In the genomic region with DNA sequence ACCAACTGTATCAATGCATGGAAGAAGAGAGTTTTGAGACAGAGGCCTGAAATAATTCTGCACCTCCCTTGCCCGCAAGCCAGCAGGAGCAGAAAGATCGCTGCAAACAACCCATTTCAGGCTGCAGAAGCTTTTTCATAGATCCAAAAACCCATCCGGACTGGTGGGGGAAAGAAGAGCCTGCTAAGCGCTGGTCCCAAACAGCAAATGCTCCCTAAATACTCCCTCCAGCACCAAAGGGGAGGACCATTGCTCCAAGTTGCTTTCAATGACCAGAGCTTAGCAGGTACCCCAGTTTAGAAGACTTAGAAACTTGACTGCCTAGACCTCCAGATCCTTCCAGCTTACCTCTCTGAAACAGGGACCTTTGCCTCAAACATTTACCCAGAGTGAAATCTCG, we compare ENCODE assay signal across 27 mouse cellular contexts. TPM values are rescaled to one million over a fixed set of nuclear protein-coding genes. Genes with fewer than 3 reads are reported as not detected.
DNase-seq lines count a peak whose midpoint lies in the region; ATAC-seq lines count a peak whose summit lies in the region.
"Had no signal": no experiment of that assay in that cellular context is flagged by ENCODE, and none has a peak within 500 bp of the region (broad histone marks: within the 10 kb centered on the region; RNA-seq: fewer than 3 reads in every experiment).

No protein-coding gene starts in this region.

- no peak overlapping the region for H3K27ac ChIP-seq in hindbrain, embryonic 11.5 days (ENCODE audit: low read depth, low read length)
- H3K27ac ChIP-seq in hindbrain, embryonic 13.5 days: no peak overlapping the region
- no peak overlapping the region for H3K27ac ChIP-seq in neural tube, embryonic 15.5 days (replicated peaks)
- H3K27ac ChIP-seq: embryonic facial prominence, embryonic 12.5 days; embryonic facial prominence, embryonic 15.5 days; gastrocnemius, adult 2 months; heart, adult 2 months; heart, embryonic 10.5 days; heart, embryonic 13.5 days; hindbrain, embryonic 12.5 days; intestine, embryonic 15.5 days had no signal

- H3K4me3 ChIP-seq in hindbrain, embryonic 11.5 days (ENCODE audit: low read depth, low read length): no peak overlapping the region
- no peak overlapping the region for H3K4me3 ChIP-seq in hindbrain, embryonic 13.5 days
- H3K4me3 ChIP-seq in neural tube, embryonic 15.5 days (replicated peaks): no peak overlapping the region
- H3K4me3 ChIP-seq: embryonic facial prominence, embryonic 12.5 days; embryonic facial prominence, embryonic 15.5 days; gastrocnemius, adult 2 months; heart, adult 2 months; heart, embryonic 10.5 days; heart, embryonic 13.5 days; hindbrain, embryonic 12.5 days; intestine, embryonic 15.5 days had no signal

- no peak for ATAC-seq in hindbrain, embryonic 11.5 days (ENCODE audit: low FRiP score)
- no peak for ATAC-seq in hindbrain, embryonic 13.5 days (ENCODE audit: low FRiP score)
- no peak for ATAC-seq in neural tube, embryonic 15.5 days (ENCODE audit: low FRiP score)
- ATAC-seq: activated CD4-positive, CD25-positive, alpha-beta regulatory T cell, adult 4 months; forebrain, embryonic 14.5 days; forebrain, postnatal 0 days; hindbrain, embryonic 16.5 days; intestine, embryonic 15.5 days had no signal

- no peaks in the 10 kb centered on the region for H3K36me3 ChIP-seq in hindbrain, embryonic 11.5 days (ENCODE audit: control insufficient read depth, insufficient read depth, low read length)
- H3K36me3 ChIP-seq in hindbrain, embryonic 13.5 days: no peaks in the 10 kb centered on the region
- H3K36me3 ChIP-seq in neural tube, embryonic 15.5 days: no peaks in the 10 kb centered on the region
- H3K36me3 ChIP-seq: embryonic facial prominence, embryonic 12.5 days; embryonic facial prominence, embryonic 15.5 days; heart, embryonic 10.5 days; heart, embryonic 13.5 days; hindbrain, embryonic 12.5 days; intestine, embryonic 15.5 days had no signal

- peaks cover 70% of the 10 kb centered on the region for H3K27me3 ChIP-seq in hindbrain, embryonic 11.5 days (ENCODE audit: control insufficient read depth, insufficient read depth, low read length)
- H3K27me3 ChIP-seq in hindbrain, embryonic 13.5 days: peaks cover 94% of the 10 kb centered on the region
- peaks cover 87% of the 10 kb centered on the region for H3K27me3 ChIP-seq in neural tube, embryonic 15.5 days (replicated peaks)

- no peaks in the 10 kb centered on the region; the same call in none of the 2 replicates for H3K4me1 ChIP-seq in hindbrain, embryonic 11.5 days (replicated peaks; ENCODE audit: control insufficient read depth, insufficient read depth, low read length)
- peaks cover 27% of the 10 kb centered on the region for H3K4me1 ChIP-seq in hindbrain, embryonic 13.5 days (replicated peaks)
- H3K4me1 ChIP-seq in neural tube, embryonic 15.5 days: peaks cover 30% of the 10 kb centered on the region

- peak; percentile 10 for DNase-seq in embryo, embryonic 10 days (ENCODE audit: low spot score)
- no peak for DNase-seq in embryo, embryonic 11 days
- DNase-seq in hindbrain, embryonic 11.5 days (ENCODE audit: low spot score): peak; percentile 37
- DNase-seq in neural tube, embryonic 10.5 days (ENCODE audit: extremely low spot score, low spot score): peak; percentile 42
- DNase-seq: adrenal gland, adult 8-10 months; adrenal gland, postnatal 25 days; cerebellum, adult 11-12 months; cerebellum, adult 8-10 months; cerebellum, postnatal 10 days; cerebellum, postnatal 36 days; forebrain, postnatal 0 days; gastrocnemius, adult 2 months; gastrocnemius, postnatal 14 days; heart, adult 2 months; heart, postnatal 14 days; heart, postnatal 4 days had no signal

- 3% methylated on average over 5 of the region's 5 CpGs for WGBS in hindbrain, embryonic 11.5 days
- 13% methylated on average over 5 of the region's 5 CpGs for WGBS in hindbrain, embryonic 13.5 days
- WGBS in neural tube, embryonic 15.5 days: 27% methylated on average over 5 of the region's 5 CpGs

- H3K9me3 ChIP-seq in hindbrain, embryonic 11.5 days (ENCODE audit: control insufficient read depth, low read length): no peaks in the 10 kb centered on the region
- H3K9me3 ChIP-seq in hindbrain, embryonic 13.5 days: no peaks in the 10 kb centered on the region
- H3K9me3 ChIP-seq in neural tube, embryonic 15.5 days (replicated peaks): no peaks in the 10 kb centered on the region
- H3K9me3 ChIP-seq: embryonic facial prominence, embryonic 12.5 days; embryonic facial prominence, embryonic 15.5 days; heart, embryonic 10.5 days; heart, embryonic 13.5 days; hindbrain, embryonic 12.5 days; intestine, embryonic 15.5 days had no signal

- no peak overlapping the region for H3K9ac ChIP-seq in hindbrain, embryonic 11.5 days (ENCODE audit: low read depth, low read length)
- H3K9ac ChIP-seq in hindbrain, embryonic 13.5 days: no peak overlapping the region
- no peak overlapping the region for H3K9ac ChIP-seq in neural tube, embryonic 15.5 days (replicated peaks)
- H3K9ac ChIP-seq: embryonic facial prominence, embryonic 12.5 days; embryonic facial prominence, embryonic 15.5 days; forebrain, postnatal 0 days; heart, embryonic 13.5 days; hindbrain, embryonic 12.5 days; intestine, embryonic 15.5 days had no signal

- no peak overlapping the region for H3K4me2 ChIP-seq in hindbrain, embryonic 11.5 days (replicated peaks; ENCODE audit: low read depth, low read length)
- no peak overlapping the region for H3K4me2 ChIP-seq in hindbrain, embryonic 13.5 days
- H3K4me2 ChIP-seq in neural tube, embryonic 15.5 days: no peak overlapping the region
- H3K4me2 ChIP-seq: embryonic facial prominence, embryonic 12.5 days; embryonic facial prominence, embryonic 15.5 days; heart, embryonic 13.5 days; intestine, embryonic 15.5 days had no signal

RNA-seq across cellular contexts. Expression of gene Msx2, which starts 1.1 kb away (rescaled TPM):
- polyA plus RNA-seq in hindbrain, embryonic 11.5 days (2014; fragmentation: Nextera tagmentation; extraction: Ambion mirVana): 58.3 and 66.3 TPM in 2 replicates
- 7.5 and 8.3 TPM in 2 replicates for polyA plus RNA-seq in hindbrain, embryonic 13.5 days (2015; fragmentation: Nextera tagmentation; extraction: Ambion mirVana)
- polyA plus RNA-seq in neural tube, embryonic 15.5 days (2015; fragmentation: Nextera tagmentation; extraction: Ambion mirVana): 0.82 and 0.88 TPM in 2 replicates
- polyA plus RNA-seq: activated CD4-positive, CD25-positive, alpha-beta regulatory T cell, adult 4 months had no signal
